Mouse (Mus musculus) liver, embryonic 12.5 days (tissue): ENCODE results near the gene Ltbr. TPM values are rescaled to one million over a fixed set of nuclear protein-coding genes. Genes with fewer than 3 reads are reported as not detected.

Experiments used
- ATAC-seq: fragments of 200-750 bp; cut with Nextera tagmentation; 2 replicates; pipeline ENCODE4 v1.8.0; 2017; ENCODE audit warnings: moderate number of reproducible peaks, mild to moderate bottlenecking, moderate library complexity
- H3K27ac ChIP-seq: fragments of 300-500 bp; sonication (generic); 2 replicates; pipeline ENCODE4 v1.5.1; 2016; ENCODE audit warnings: mild to moderate bottlenecking
- H3K27me3 ChIP-seq: fragments of 300-500 bp; sonication (generic); replicated peaks from 2 replicates; pipeline ENCODE4 v1.6.1; 2016; ENCODE audit warnings: mild to moderate bottlenecking, moderate library complexity
- H3K36me3 ChIP-seq: fragments of 300-500 bp; sonication (generic); 2 replicates; pipeline ENCODE4 v1.6.1; 2016; ENCODE audit warnings: mild to moderate bottlenecking, moderate library complexity
- H3K4me1 ChIP-seq: fragments of 300-500 bp; sonication (generic); 2 replicates; pipeline ENCODE4 v1.6.1; 2016
- H3K4me2 ChIP-seq: fragments of 300-500 bp; sonication (generic); 2 replicates; pipeline ENCODE4 v1.6.1; 2016; ENCODE audit warnings: mild to moderate bottlenecking, moderate library complexity
- H3K4me3 ChIP-seq: fragments of 300-500 bp; sonication (generic); 2 replicates; pipeline ENCODE4 v1.5.1; 2016; ENCODE audit warnings: mild to moderate bottlenecking, moderate library complexity
- H3K9ac ChIP-seq: fragments of 300-500 bp; sonication (generic); 2 replicates; pipeline ENCODE4 v1.6.1; 2016; ENCODE audit warnings: mild to moderate bottlenecking, moderate library complexity
- H3K9me3 ChIP-seq: fragments of 300-500 bp; sonication (generic); replicated peaks from 2 replicates; pipeline ENCODE4 v1.6.1; 2016; ENCODE audit warnings: mild to moderate bottlenecking, moderate library complexity
- WGBS: fragments of 180-500 bp; shearing (Covaris S2); methylation state at CpG from one replicate; pipeline ENCODE4 v1.1.7; 2016; ENCODE audit not compliant: insufficient replicate concordance; 5-methylcytosine and 5-hydroxymethylcytosine counted together
- polyA plus RNA-seq: library from polyadenylated mRNA; unstranded; fragments of >200 nt; fragmentation: Nextera tagmentation; extraction: Ambion mirVana; gene quantifications from 2 replicates; pipeline ENCODE4 v1.2.1, GENCODE M21; 2016

The Ltbr gene
- 19.2 and 22.9 TPM in 2 replicates for polyA plus RNA-seq

DNA sequence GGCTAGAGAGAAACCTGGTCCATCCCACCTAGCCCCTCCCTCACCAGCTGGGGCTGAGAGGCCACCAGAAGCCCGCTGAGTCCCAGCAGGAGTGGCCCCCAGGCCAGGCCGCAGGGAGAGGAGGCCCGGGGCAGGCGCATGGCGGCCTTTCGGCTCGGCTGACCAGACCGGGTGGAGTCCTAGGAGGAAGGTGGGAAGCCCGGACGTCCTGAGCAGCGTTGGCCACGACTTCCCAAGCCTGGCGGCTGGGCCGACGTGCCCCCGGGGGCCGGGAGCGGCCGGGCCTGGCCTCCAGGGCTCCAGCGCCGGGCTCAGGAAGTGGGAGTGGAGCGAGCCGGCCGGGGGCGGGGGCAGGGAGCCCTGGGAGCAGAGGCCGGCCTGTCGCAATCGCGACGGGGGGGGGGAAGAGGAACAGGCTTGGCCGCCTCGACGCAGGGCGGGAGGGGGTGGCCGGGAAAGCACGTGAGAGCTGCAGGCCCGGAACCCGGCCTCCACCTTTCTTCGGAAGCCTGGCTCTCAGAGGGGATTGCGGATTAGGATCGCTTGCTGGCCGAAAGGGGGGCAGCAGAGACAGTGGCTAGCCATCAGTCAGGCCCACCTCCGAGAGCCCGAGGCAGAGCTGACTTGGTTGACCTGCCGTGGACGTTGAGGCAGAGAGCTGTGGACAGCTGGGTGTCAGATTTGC, at the start of gene Ltbr:
Gene Ltbr, minus strand, starts transcription at position 340 of the 685 bp plus-strand sequence.
- Histone ChIP-seq H3K4me1 (peaks cover 27% of the 10 kb centered on the region), H3K9me3 (no peaks in the 10 kb centered on the region), H3K4me3 (peak within 1 kb of the TSS; percentile 53), H3K27ac (peak within 1 kb of the TSS; percentile 71), H3K36me3 (peaks cover 17% of the 10 kb centered on the region), H3K4me2 (peak within 1 kb of the TSS; percentile 69), H3K27me3 (peaks cover 24% of the 10 kb centered on the region), H3K9ac (peak within 1 kb of the TSS; percentile 60)
- WGBS, result 2% methylated on average over 36 of the region's 46 CpGs
- ATAC-seq, result peak; percentile 77

DNA sequence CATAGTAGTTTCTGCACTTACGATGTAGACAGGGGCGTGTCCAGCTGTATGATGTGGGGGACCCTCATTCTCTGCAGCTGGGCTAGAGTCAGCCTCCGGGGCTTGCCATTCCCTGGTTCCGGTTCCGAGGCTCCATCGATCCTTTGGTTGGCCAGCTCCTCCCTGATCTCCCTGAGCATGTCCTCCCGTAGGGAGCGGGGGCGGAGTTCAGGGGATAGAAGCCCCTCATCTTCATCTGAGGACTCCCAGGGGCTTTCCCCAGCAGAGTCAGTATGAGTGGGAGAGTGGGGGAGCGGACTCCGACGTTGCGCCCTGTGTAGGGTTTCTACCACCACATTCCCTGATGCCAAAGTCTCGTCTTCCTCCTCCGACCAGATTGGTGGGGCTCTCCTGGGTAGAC, 49.3 kb upstream of the Ltbr start:
- H3K4me1 ChIP-seq, result peaks cover 21% of the 10 kb centered on the region
- peak overlapping the region; percentile 40 for H3K4me2 ChIP-seq
- H3K27ac ChIP-seq, result no peak overlapping the region
- no peak for ATAC-seq
- H3K36me3 ChIP-seq, result peaks cover 39% of the 10 kb centered on the region
- H3K9ac ChIP-seq, result no peak overlapping the region; the same call in 1 of the 2 replicates
- H3K4me3 ChIP-seq, result no peak overlapping the region
- H3K27me3 ChIP-seq, result peaks cover 13% of the 10 kb centered on the region; the same call in 1 of the 2 replicates
- H3K9me3 ChIP-seq, result no peaks in the 10 kb centered on the region
- 43% methylated on average over 15 of the region's 15 CpGs for WGBS

DNA sequence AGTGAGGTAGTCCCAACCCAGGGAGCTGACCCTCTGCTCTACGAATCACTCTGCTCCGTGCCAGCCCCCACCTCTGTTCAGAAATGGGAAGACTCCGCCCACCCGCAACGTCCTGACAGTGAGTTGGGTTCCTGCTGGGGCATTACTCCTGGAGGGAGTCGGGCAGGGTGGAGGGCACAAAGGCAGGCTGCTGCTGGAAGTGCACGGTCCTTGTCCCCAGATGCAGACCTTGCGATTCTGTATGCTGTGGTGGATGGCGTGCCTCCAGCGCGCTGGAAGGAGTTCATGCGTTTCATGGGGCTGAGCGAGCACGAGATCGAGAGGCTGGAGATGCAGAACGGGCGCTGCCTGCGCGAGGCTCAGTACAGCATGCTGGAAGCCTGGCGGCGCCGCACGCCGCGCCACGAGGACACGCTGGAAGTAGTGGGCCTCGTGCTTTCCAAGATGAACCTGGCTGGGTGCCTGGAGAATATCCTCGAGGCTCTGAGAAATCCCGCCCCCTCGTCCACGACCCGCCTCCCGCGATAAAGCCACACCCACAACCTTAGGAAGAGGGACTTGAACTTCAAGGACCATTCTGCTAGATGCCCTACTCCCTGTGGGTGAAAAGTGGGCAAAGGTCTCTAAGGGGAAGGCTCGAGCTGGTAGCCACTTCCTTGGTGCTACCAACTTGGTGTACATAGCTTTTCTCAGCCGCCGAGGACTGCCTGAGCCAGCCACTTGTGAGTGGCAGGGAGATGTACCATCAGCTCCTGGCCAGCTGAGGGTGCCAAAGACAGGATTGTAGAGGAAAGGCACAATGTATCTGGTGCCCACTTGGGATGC, 48.0 kb upstream of the Ltbr start:
- Histone ChIP-seq H3K4me3 (no peak overlapping the region), H3K27me3 (peaks cover 13% of the 10 kb centered on the region; the same call in 1 of the 2 replicates), H3K9ac (no peak overlapping the region), H3K27ac (no peak overlapping the region), H3K36me3 (peaks cover 50% of the 10 kb centered on the region), H3K4me2 (no peak overlapping the region), H3K4me1 (peaks cover 15% of the 10 kb centered on the region), H3K9me3 (no peaks in the 10 kb centered on the region)
- no peak for ATAC-seq
- 67% methylated on average over 38 of the region's 38 CpGs for WGBS

DNA sequence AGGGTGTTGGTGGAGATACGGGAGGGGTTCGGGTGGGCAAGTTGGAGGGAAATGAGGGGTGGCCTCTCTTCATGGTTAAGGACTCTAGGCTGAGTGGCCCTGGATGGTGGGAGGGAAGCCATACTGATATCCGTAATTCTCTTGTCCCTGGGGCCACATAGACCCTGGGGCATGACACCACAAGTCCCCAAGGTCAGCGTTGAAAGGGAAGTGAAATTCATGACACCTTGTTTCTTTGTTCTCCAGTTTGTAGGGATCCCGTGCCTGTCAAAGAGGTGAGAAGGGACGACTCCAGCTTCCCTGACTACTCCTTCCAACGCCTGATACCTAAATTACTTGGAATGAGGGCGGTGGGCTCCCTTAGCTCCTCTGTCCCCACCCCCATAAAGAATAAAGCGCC, 47.2 kb upstream of the Ltbr start:
- H3K27me3 ChIP-seq, result peaks cover 13% of the 10 kb centered on the region; the same call in 1 of the 2 replicates

DNA sequence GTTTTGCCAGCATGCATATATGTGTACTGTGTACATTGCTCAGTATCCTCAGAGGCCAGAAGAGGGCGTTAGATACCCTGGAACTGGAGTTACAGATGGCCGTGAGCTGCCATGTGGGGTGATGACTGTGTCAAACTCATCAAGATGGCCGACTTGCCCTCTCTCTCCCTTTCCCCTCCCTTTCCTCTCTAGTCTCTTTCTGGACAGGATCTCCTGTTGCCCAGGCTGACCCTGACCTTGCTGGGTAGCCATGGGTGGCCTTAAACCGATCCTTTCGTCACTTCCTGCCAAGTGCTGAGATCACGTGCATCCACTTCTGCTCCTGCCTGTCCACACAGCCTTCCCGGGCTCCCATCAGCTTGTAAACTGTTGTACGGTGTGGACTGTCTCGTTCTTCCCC, 46.3 kb upstream of the Ltbr start:
- no peak overlapping the region for H3K4me2 ChIP-seq
- WGBS, result 47% methylated on average over 9 of the region's 9 CpGs

More for the DNA sequence above, 47.2 kb upstream of the Ltbr start:
- WGBS, result 76% methylated on average over 9 of the region's 9 CpGs
- H3K9me3 ChIP-seq, result no peaks in the 10 kb centered on the region
- peaks cover 24% of the 10 kb centered on the region for H3K4me1 ChIP-seq
- no peak for ATAC-seq
- H3K9ac ChIP-seq, result no peak overlapping the region
- peaks cover 50% of the 10 kb centered on the region for H3K36me3 ChIP-seq
- H3K4me2 ChIP-seq, result no peak overlapping the region
- no peak overlapping the region for H3K27ac ChIP-seq
- no peak overlapping the region for H3K4me3 ChIP-seq

DNA sequence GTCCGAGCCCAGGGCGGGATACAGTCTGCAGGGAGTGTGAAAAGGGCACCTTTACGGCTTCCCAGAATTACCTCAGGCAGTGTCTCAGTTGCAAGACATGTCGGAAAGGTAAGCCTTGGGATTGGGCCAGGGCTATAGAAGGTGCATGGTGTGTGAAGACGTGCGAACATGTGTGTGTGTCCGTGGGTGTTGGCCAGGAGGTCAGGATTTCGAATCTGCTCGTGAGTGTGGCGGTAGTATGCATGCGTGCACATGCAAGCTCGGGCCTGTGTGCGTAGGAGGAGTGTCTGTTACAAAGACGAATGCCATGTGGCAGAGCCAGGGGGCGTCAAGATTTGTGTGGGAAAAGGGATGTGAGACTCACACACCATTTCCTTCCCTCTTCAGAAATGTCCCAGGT, 43.6 kb upstream of the Ltbr start:
- Histone ChIP-seq H3K4me3 (no peak overlapping the region), H3K27ac (no peak overlapping the region), H3K4me1 (peaks cover 43% of the 10 kb centered on the region), H3K9me3 (no peaks in the 10 kb centered on the region), H3K4me2 (no peak overlapping the region), H3K9ac (no peak overlapping the region), H3K27me3 (no peaks in the 10 kb centered on the region), H3K36me3 (peaks cover 50% of the 10 kb centered on the region)
- ATAC-seq, result no peak
- WGBS, result 83% methylated on average over 15 of the region's 15 CpGs

More for the DNA sequence above, 46.3 kb upstream of the Ltbr start:
- no peaks in the 10 kb centered on the region for H3K9me3 ChIP-seq
- no peak overlapping the region for H3K9ac ChIP-seq
- no peak for ATAC-seq
- H3K27me3 ChIP-seq, result peaks cover 13% of the 10 kb centered on the region; the same call in 1 of the 2 replicates
- peaks cover 32% of the 10 kb centered on the region for H3K4me1 ChIP-seq
- H3K27ac ChIP-seq, result no peak overlapping the region
- H3K4me3 ChIP-seq, result no peak overlapping the region
- peaks cover 50% of the 10 kb centered on the region for H3K36me3 ChIP-seq

DNA sequence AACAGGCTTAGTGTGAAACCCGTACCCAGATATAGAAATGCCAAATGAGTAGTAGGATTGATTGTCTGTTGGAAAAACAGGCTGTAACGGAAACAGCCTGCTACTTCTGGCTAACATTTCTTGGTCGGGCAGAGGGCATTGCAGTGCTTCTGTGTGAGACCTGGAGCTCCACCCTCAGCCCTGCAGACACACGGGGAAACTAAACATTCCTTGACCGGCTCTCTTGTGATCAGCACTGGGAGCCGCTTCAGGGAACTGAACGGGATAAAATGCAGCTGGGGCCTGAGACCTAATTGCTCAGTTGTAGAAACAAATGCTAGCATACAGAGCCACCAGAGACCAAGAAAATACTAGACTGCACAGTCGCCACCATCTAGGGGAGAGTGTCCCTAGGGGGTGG, 42.6 kb upstream of the Ltbr start:
- Histone ChIP-seq H3K27me3 (no peaks in the 10 kb centered on the region), H3K36me3 (peaks cover 42% of the 10 kb centered on the region), H3K4me1 (peaks cover 54% of the 10 kb centered on the region), H3K27ac (no peak overlapping the region), H3K9me3 (no peaks in the 10 kb centered on the region), H3K4me2 (no peak overlapping the region), H3K9ac (no peak overlapping the region), H3K4me3 (no peak overlapping the region)
- 54% methylated on average over 8 of the region's 8 CpGs for WGBS
- no peak for ATAC-seq

DNA sequence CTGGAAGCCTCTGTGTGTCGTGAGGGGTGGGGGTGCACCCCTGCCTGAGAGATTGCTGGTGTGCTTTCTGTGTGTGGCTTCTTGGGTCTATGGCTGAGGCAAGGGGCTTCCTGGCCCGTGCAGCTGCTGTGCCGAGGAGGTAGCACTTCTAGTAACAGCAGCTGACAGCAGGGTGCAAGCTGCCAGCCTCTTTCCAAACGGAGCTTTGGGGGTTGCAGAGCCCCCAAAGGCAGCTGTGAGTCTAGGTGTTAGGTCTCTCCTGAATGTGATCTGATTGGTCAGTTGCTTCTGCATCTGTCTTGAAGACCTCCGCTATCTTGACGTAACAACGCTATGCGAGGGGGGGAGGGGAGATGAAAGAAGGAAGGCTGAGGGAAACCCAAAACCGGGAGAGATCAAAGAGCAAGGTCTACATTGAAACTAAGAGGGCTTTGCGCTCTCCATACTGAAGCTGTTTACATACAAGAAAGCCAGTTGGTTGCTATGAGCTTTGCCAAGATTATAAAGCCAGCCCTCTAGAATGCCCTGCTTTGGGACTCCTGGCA, 41.6 kb upstream of the Ltbr start:
- no peak for ATAC-seq
- 0 out of 2 replicates have a peak overlapping the region, but pooled peaks have one; percentile 32 for H3K27ac ChIP-seq
- H3K9ac ChIP-seq, result peak overlapping the region; percentile 31; the same call in 1 of the 2 replicates
- 9% methylated on average over 10 of the region's 10 CpGs for WGBS
- peak overlapping the region; percentile 44 for H3K4me2 ChIP-seq
- H3K27me3 ChIP-seq, result no peaks in the 10 kb centered on the region
- peaks cover 33% of the 10 kb centered on the region for H3K36me3 ChIP-seq
- no peak overlapping the region for H3K4me3 ChIP-seq
- H3K4me1 ChIP-seq, result peaks cover 64% of the 10 kb centered on the region
- H3K9me3 ChIP-seq, result no peaks in the 10 kb centered on the region

DNA sequence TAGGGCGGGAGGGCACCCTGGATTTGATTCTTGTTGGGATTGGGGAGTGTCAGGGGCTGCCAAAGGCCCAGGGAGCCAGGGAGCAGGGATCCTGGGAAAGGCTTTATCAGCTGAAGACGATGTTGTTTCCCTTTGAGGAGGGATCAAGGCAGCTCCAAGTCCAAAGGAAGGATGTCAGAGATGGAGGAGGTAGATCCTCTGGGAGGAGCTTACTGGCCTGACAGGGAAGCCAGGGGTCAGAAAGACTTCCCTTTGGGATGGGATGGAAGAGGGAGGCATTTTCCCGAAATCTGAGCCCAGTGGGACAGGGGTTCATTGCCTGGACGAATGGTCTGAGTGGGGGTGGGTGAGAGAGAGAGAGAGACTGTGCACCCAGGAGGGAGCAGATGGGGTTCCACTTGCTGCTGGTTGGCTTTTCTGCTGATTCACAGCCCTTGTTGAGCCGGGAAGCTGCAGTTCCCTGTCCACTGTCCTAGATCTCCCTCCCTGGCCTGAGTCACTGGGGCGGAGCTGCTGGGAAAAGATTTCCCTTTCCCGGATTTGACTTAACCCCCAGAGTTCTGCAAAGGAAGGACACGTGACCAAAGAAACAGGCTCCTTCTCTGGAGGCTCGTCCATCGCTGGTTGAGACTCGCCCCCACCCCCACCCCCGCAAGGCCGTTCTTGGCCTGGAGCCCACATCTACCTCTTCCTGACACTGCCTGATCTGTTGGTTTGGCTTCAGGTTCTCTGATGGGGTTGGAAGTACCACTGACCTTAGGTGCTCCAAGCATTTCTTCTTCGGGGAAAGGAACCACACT, 40.9 kb upstream of the Ltbr start:
- Histone ChIP-seq H3K4me3 (no peak overlapping the region), H3K4me1 (peaks cover 70% of the 10 kb centered on the region)

DNA sequence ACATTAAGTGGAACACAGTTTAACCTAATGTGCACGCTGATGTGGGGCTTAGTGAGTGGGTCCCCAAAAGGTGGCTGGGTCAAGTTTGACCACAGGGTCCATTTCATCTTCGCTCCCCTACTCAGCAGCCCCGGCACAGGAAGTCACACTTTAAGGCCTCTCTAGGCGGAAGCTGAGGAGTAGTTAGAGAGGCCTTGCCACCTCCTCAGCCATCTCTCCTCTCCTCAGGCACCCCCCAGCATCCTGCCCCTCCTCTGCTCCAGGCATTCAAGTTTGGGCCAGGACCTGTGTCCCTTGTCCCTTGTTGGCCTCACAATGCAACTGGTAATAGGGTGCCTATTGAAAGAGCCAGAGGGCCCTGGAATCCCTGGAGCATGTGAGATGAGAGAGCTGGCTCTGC, 40.0 kb upstream of the Ltbr start:
- no peak for ATAC-seq
- Histone ChIP-seq H3K9ac (no peak overlapping the region), H3K4me3 (no peak overlapping the region), H3K4me1 (peaks cover 79% of the 10 kb centered on the region), H3K27me3 (0 out of 2 replicates have a peak, but pooled peaks cover 4% of the 10 kb centered on the region), H3K36me3 (peaks cover 17% of the 10 kb centered on the region), H3K27ac (no peak overlapping the region; the same call in none of the 2 replicates), H3K4me2 (peak overlapping the region; percentile 44), H3K9me3 (no peaks in the 10 kb centered on the region)
- 39% methylated on average over 4 of the region's 4 CpGs for WGBS

More for the DNA sequence above, 40.9 kb upstream of the Ltbr start:
- peak overlapping the region; percentile 32; the same call in 1 of the 2 replicates for H3K27ac ChIP-seq
- WGBS, result 10% methylated on average over 14 of the region's 14 CpGs
- peak overlapping the region; percentile 31; the same call in 1 of the 2 replicates for H3K9ac ChIP-seq
- H3K4me2 ChIP-seq, result peak overlapping the region; percentile 44
- peak; percentile 27; the same call in 1 of the 2 replicates for ATAC-seq
- H3K27me3 ChIP-seq, result 0 out of 2 replicates have a peak, but pooled peaks cover 4% of the 10 kb centered on the region
- peaks cover 26% of the 10 kb centered on the region for H3K36me3 ChIP-seq
- H3K9me3 ChIP-seq, result no peaks in the 10 kb centered on the region

DNA sequence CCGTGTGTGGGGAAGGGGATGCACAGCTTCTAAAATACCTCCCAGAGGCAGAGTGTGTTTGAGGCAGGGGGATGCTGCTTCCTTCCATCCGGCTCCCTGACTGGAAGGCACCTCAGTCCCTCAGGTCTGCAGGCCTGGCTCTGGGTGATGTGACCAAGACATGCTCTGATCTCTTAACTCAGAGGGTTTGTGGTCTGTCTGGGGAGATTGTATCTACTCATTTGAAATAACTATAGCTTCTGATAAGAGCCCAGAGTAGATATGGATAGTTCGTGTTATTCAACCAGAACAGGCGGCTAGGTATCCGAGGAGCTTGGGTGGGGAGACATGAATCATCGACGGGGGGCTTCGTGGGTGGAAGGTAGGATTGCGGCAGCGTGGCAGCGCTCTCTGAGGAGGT, 39.5 kb upstream of the Ltbr start:
- H3K27me3 ChIP-seq, result 0 out of 2 replicates have a peak, but pooled peaks cover 5% of the 10 kb centered on the region
- H3K9ac ChIP-seq, result no peak overlapping the region
- H3K4me2 ChIP-seq, result no peak overlapping the region; the same call in 1 of the 2 replicates
- no peak overlapping the region for H3K4me3 ChIP-seq
- H3K4me1 ChIP-seq, result peaks cover 80% of the 10 kb centered on the region
- peaks cover 13% of the 10 kb centered on the region for H3K36me3 ChIP-seq
- no peak for ATAC-seq
- no peak overlapping the region for H3K27ac ChIP-seq
- H3K9me3 ChIP-seq, result no peaks in the 10 kb centered on the region
- WGBS, result 29% methylated on average over 11 of the region's 11 CpGs
